Mouse (Mus musculus): ENCODE measurements around the gene Cubn. TPM values are rescaled to one million over a fixed set of nuclear protein-coding genes. Genes with fewer than 3 reads are reported as not detected.

Cubn gene
- total RNA-seq, 2 experiments from 2014 or later, result 0.02 TPM; not detected in 1

DNA sequence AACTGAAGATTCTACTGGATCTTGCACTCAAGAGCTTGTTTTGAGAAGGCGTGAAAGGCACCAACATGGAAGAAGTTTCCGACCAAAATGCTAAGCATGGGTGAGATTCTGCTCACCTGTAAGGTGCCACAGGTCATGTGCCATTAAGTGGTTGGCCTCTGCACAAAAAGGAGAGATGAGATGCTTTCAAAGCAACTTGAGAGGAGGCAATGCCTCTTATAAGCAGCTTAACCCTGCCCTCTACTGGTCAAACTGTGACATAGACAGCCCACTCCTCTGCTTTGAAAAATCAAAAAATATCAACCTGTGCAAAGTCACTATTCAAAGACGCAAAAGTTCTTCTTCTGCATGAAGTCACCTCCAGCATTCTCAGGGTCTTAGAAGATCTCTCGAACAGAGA lies 226.7 kb downstream of the Cubn start:
- ATAC-seq (ENCODE audit: poor library complexity, severe bottlenecking), result peak; percentile 81

DNA sequence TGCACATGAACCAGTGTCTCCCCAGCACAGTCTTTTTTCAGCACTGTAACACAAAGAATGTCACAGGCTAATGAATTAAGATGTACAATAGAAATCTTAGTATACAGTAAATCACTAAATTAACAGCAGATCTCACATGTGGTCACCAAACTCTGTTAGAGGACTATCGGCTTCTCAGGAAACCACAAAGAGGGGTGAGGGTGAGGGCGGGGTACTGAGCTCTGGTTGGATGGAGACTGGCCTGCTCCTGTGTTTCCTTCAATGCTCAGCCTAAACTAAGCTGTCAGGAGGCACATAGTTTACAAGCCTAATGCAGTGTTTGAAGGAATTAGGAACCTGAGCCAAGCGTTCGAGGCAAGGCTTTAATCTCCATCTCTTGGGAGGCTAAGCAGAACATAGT lies 228.5 kb downstream of the Cubn start:
- no peak for ATAC-seq (ENCODE audit: poor library complexity, severe bottlenecking)

DNA sequence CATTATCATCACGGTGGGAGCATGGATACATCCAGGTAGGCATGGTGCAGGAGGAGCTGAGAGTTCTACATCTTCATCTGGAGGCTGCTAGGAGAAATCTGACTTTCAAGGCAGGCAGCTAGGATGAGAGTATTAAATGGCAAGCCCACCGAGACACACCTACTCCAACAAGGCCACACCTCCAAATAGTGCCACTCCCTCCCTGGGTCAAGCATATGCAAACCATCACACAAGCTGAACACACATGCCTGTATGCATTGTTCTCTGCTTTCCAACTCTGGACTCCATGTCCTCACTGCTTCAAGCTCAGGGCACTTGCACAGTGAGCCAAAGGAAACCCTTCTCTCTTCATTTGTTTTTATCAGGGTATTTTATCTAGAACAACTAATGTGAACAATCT lies 233.0 kb downstream of the Cubn start:
- ATAC-seq (ENCODE audit: poor library complexity, severe bottlenecking), result no peak

DNA sequence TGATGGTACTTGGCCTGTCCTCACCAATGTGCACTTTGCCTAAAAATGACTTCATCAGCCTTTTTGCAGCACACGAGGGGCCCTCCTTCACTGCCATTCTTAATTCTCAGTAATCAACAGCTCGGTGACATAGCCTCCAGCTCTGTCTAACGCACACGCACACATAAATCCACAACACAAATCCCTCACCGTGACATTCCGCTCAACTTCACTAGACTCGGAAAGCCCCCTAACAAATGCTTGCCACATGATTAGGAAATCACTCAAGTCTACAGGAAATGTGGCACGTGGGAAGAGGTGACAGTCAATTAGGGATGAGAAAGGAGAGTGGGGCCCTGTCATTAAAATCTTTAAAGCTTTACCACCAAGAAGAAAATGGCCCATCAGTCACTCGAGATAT lies 250.9 kb downstream of the Cubn start:
- ATAC-seq (ENCODE audit: poor library complexity, severe bottlenecking), result no peak

DNA sequence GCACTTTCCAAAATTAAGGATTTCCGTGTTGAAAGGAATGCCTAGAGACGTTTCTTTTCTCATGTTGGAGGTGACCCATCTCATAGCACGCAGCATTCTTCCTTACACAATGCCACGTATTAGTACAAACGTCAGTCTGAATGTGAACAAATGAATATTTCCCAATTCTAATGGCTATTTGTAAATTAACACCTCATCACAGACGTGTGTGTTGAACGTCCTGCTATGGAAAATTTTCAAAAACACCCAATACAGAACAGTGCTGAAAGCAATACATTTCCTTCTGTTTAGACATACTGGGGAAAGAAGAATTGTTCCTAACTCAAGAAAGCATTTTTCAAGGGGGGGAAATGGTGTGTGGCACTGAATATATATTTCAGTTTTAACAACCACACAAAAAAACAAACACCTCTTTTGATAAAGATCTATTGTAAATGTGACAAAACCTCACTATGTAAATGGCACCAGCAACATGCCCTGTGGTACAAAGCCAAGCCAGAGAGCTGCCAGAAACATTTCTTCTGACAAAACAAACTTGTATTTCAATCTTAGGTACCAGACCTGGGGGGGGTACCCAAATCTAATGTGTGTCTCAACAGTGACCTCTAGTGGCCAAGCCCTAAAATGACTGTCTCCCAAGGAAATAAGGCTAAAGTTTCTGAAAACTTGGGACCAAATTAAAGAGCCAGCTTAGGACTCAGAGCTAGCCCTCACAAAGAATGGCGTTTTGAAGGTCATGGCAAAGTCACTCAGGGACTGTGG lies 254.3 kb downstream of the Cubn start:
- peak; percentile 77 for ATAC-seq (ENCODE audit: poor library complexity, severe bottlenecking)

DNA sequence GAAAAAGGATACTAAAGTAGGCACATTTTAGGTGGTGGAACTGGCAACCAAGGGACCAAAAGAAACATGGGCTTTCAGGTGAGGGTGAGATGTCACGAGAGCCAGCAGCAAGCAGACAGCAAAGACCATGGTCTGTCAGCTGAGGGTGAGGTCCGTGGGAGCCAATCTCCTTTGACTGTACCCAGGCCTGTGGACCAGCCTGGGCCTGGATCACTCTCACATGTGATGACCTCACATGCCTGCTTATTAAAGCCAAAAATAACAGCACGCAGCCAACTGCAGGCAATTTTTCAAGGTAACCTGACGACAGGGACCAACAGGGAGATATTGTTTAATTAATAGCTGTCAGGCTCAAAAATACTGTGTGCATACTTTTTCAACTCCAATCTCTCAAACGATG lies 255.9 kb downstream of the Cubn start:
- ATAC-seq (ENCODE audit: poor library complexity, severe bottlenecking), result no peak

DNA sequence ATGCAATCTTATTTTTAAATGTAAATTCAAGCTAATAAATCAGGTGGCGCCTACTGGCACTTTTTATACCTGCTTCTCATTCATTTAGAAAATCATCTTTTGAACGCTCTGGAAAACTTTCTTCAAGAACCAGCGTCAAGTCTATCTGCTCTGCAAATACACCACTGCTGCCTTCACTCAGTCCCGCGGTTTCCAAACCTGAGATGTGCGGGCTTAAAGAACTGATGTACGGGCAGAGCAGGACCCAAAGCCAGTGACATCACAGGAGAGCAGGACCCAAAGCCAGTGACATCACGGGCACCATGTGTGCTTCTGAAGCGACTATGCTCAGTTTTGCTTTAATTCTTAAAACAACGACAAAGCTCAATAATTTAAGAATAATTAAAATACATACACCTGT lies 256.8 kb downstream of the Cubn start:
- ATAC-seq (ENCODE audit: poor library complexity, severe bottlenecking), result no peak

DNA sequence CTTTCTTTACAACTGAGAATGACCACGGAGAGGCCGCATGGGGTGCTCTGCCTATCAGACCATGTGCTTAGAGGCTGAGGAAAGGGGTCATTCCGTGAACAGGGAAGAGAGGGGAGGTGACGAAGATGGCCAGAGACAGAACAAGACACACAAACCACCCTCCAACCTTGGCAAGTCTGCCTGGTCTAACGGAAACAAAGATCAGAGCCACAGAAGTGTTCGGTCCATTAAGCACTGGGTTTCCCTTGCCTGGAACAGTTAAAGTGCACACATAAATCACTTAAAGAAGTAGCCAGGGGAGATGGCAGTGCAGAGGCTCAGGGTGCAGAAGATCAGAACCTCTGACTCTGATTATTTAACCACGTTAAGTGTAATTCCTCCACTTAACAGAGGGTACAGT lies 257.7 kb downstream of the Cubn start:
- no peak for ATAC-seq (ENCODE audit: poor library complexity, severe bottlenecking)

DNA sequence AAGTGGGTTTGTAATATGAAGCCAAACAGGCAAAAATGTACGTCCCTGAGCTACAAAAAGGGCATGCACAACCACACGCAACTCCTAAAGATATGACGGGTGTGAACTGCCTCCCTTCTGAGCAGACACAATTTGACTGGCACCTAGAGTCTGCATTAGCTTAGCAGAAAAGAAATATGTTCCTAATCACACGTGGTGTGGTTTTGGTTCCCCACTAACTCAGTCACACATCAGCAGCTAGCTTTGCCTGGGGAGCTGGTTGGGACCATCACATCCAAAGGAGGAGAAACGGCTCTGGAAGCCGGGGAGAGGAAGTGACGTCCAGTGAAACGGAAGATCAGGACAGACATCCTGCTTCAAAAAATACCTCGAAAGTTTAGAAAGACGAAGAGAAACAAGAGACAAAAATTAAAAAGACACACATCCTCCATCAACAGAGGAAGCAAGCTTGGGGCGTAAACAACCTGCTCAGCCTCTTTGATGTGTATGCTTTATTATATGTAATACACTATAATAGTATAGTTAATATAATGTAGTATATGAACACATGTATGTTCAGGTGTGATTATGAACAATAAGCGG lies 258.3 kb downstream of the Cubn start:
- peak; percentile 35; the same call in 1 of the 2 replicates for ATAC-seq (ENCODE audit: poor library complexity, severe bottlenecking)

DNA sequence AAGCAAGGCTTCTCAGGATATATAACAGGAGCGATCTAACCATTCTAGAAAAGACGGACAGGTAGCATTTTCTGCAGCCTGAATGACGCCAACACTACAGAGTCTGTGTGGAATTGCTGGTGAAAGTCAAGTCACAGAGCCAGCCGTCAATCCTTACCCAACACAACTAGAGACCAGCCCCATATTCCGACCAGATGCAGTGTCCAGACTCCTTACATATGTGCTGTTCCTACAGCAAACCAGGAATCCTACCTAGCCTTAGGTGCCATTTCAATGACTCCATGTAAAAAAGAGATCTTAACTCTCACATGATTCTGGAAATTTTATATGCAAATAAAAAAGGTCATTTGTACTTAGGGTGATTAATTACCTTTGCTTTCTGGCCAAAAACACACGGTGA lies 259.3 kb downstream of the Cubn start:
- ATAC-seq (ENCODE audit: poor library complexity, severe bottlenecking), result no peak

DNA sequence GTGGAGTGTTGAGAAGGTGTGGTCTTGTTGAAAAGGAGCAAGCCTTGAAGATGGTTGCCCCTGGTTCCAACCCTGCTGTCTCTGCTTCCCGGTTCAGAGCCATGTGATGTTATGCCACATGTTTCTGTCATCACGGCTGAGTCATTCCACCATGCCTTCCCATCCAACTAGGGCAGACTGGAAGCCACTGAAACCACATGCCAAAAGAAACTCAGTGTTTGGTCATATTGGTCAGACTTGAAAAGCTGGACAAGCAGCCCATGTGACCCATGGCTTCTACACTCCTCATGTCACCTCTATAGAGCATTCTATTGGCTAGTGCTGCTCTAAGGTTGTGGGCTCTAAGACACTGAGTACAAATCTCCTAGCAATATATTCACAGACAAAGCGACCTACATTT lies 261.9 kb downstream of the Cubn start:
- ATAC-seq (ENCODE audit: poor library complexity, severe bottlenecking), result no peak

Other genes starting within 250 kb of the Cubn start
- gene Rsu1, start 220.4 kb downstream of the Cubn start, total RNA-seq (2015), result 121 and 131 TPM in 2 replicates
- 182 and 188 TPM in 2 replicates for gene Rsu1, start 220.4 kb downstream of the Cubn start, total RNA-seq (2017)
- 11.9 and 15.6 TPM in 2 replicates for gene Trdmt1, start 52.9 kb upstream of the Cubn start, total RNA-seq (2015)
- gene Trdmt1, start 52.9 kb upstream of the Cubn start, total RNA-seq (2017), result 16.5 and 21.9 TPM in 2 replicates
- gene Vim, start 82.1 kb upstream of the Cubn start, total RNA-seq (2015), result 3,013 and 3,476 TPM in 2 replicates
- 2,898 and 3,189 TPM in 2 replicates for gene Vim, start 82.1 kb upstream of the Cubn start, total RNA-seq (2017)

Measured in megakaryocyte, adult 5-6 weeks (primary cell).